Mouse (Mus musculus) CH12.LX (cell line): ENCODE results near the gene Agtpbp1. TPM values are rescaled to one million over a fixed set of nuclear protein-coding genes. Genes with fewer than 3 reads are reported as not detected.

Experiments
- DNase-seq: peaks from one replicate; pipeline ENCODE4 v3.0.0-alpha.2; 2013; ENCODE audit errors: extremely low read depth
- H3K27ac ChIP-seq: 2 replicates; pipeline ENCODE4 v1.5.1; 2012; ENCODE audit warnings: low read depth, mild to moderate bottlenecking, control low read depth, moderate library complexity; ENCODE audit not compliant: insufficient read depth
- H3K27me3 ChIP-seq: replicated peaks from 2 replicates; pipeline ENCODE3; 2012; ENCODE audit warnings: inconsistent platforms
- H3K36me3 ChIP-seq, 2 experiments: replicated peaks in 1 of 2; 2 replicates each; pipeline versions ENCODE3 to v1.6.1; 2012; ENCODE audit warnings: inconsistent platforms in 1 of 2, low read length in 1 of 2, mild to moderate bottlenecking in 1 of 2, mixed read lengths in 1 of 2, moderate library complexity in 1 of 2; ENCODE audit not compliant: control insufficient read depth in 1 of 2, insufficient read depth in 1 of 2
- H3K4me1 ChIP-seq, 2 experiments: 2 replicates each; pipeline ENCODE4 v1.6.1; 2012; ENCODE audit warnings: inconsistent platforms in 1 of 2, moderate library complexity in 1 of 2; ENCODE audit not compliant: insufficient read depth in 2 of 2, control insufficient read depth in 1 of 2
- H3K4me2 ChIP-seq: 2 replicates; pipeline ENCODE4 v1.6.1; 2012; ENCODE audit warnings: low read depth, mild to moderate bottlenecking, control low read depth; ENCODE audit not compliant: poor library complexity, insufficient read depth, severe bottlenecking
- H3K4me3 ChIP-seq, 3 experiments: fragments of 150-350 bp in 1 of 3; sonication (generic) in 1 of 3; replicated peaks in 1 of 3; 2 replicates each; pipeline versions ENCODE3 to v1.5.1; 2011 to 2012; ENCODE audit warnings: low read depth in 2 of 3, low read length in 2 of 3, mild to moderate bottlenecking in 2 of 3, moderate library complexity in 2 of 3, control low read depth in 1 of 3, improper control_type of control experiment in 1 of 3, inconsistent platforms in 1 of 3, mixed read lengths in 1 of 3; ENCODE audit not compliant: poor library complexity in 1 of 3
- H3K79me2 ChIP-seq: replicated peaks from 2 replicates; pipeline ENCODE4 v1.6.1; 2012; ENCODE audit warnings: mild to moderate bottlenecking, moderate library complexity; ENCODE audit not compliant: control insufficient read depth, poor library complexity, insufficient read depth, severe bottlenecking; ENCODE audit errors: extremely low read depth
- H3K9ac ChIP-seq: 2 replicates; pipeline ENCODE4 v1.6.1; 2012; ENCODE audit warnings: low read depth, mild to moderate bottlenecking, control low read depth, moderate library complexity; ENCODE audit not compliant: insufficient read depth
- H3K9me3 ChIP-seq: replicated peaks from 2 replicates; pipeline ENCODE3; 2012; ENCODE audit warnings: low read length, inconsistent platforms, mixed read lengths
- BHLHE40 ChIP-seq: IDR thresholded peaks from 2 replicates; pipeline ENCODE4 v1.6.1; 2011; ENCODE audit warnings: mild to moderate bottlenecking, low read depth, low read length, improper control_type of control experiment
- CHD1 ChIP-seq: IDR thresholded peaks from 2 replicates; pipeline ENCODE4 v1.6.1; 2012; ENCODE audit warnings: low read depth, low read length, improper control_type of control experiment, inconsistent platforms
- CHD2 ChIP-seq: IDR thresholded peaks from 2 replicates; pipeline ENCODE4 v1.6.1; 2011; ENCODE audit warnings: low read length, improper control_type of control experiment
- CTCF ChIP-seq, 2 experiments: IDR thresholded peaks in 1 of 2; conservative IDR thresholded peaks in 1 of 2; 2 replicates each; pipeline ENCODE4 v1.5.1; 2011 to 2012; ENCODE audit warnings: low read depth in 2 of 2, low read length in 2 of 2, improper control_type of control experiment in 1 of 2, inconsistent platforms in 1 of 2, mild to moderate bottlenecking in 1 of 2, moderate library complexity in 1 of 2
- E2F4 ChIP-seq: IDR thresholded peaks from 2 replicates; pipeline ENCODE4 v1.6.1; 2011; ENCODE audit warnings: low read depth, low read length, improper control_type of control experiment; ENCODE audit not compliant: insufficient replicate concordance
- ELF1 ChIP-seq: IDR thresholded peaks from 2 replicates; pipeline ENCODE4 v1.6.1; 2014; ENCODE audit warnings: low read depth, mild to moderate bottlenecking, inconsistent platforms, low read length, improper control_type of control experiment
- EP300 ChIP-seq: IDR thresholded peaks from 2 replicates; pipeline ENCODE4 v1.6.1; 2011; ENCODE audit warnings: low read length, improper control_type of control experiment
- ETS1 ChIP-seq: conservative IDR thresholded peaks from 2 replicates; pipeline ENCODE4 v1.6.1; 2012; ENCODE audit warnings: low read depth, mild to moderate bottlenecking, inconsistent platforms, low read length, improper control_type of control experiment, moderate library complexity
- GABPA ChIP-seq: IDR thresholded peaks from 2 replicates; pipeline ENCODE4 v1.6.1; 2012; ENCODE audit warnings: low read depth, low read length, improper control_type of control experiment, inconsistent platforms; ENCODE audit not compliant: insufficient replicate concordance
- HCFC1 ChIP-seq: IDR thresholded peaks from 2 replicates; pipeline ENCODE4 v1.6.1; 2012; ENCODE audit warnings: low read depth, mild to moderate bottlenecking, inconsistent platforms, low read length, improper control_type of control experiment
- IRF4 ChIP-seq: IDR thresholded peaks from 2 replicates; pipeline ENCODE4 v1.6.1; 2014; ENCODE audit warnings: low read depth, mild to moderate bottlenecking, inconsistent platforms, low read length, improper control_type of control experiment
- JUN ChIP-seq: IDR thresholded peaks from 2 replicates; pipeline ENCODE4 v1.6.1; 2011; ENCODE audit warnings: low read depth, mild to moderate bottlenecking, low read length, improper control_type of control experiment, moderate library complexity; ENCODE audit not compliant: insufficient read depth
- JUND ChIP-seq: conservative IDR thresholded peaks from 2 replicates; pipeline ENCODE4 v1.6.1; 2011; ENCODE audit warnings: low read depth, low read length, improper control_type of control experiment
- KAT2A ChIP-seq: IDR thresholded peaks from 2 replicates; pipeline ENCODE4 v1.6.1; 2012; ENCODE audit warnings: low read length, improper control_type of control experiment, inconsistent platforms; ENCODE audit not compliant: insufficient replicate concordance
- MAFK ChIP-seq: IDR thresholded peaks from 2 replicates; pipeline ENCODE4 v1.6.1; 2011; ENCODE audit warnings: low read length, improper control_type of control experiment; ENCODE audit not compliant: insufficient replicate concordance
- MAX ChIP-seq: IDR thresholded peaks from 2 replicates; pipeline ENCODE4 v1.6.1; 2011; ENCODE audit warnings: low read length, improper control_type of control experiment
- MAZ ChIP-seq: IDR thresholded peaks from 2 replicates; pipeline ENCODE4 v1.6.1; 2012; ENCODE audit warnings: low read depth, mild to moderate bottlenecking, inconsistent platforms, low read length, improper control_type of control experiment, moderate library complexity
- MEF2A ChIP-seq: IDR thresholded peaks from 2 replicates; pipeline ENCODE4 v1.6.1; 2014; ENCODE audit warnings: low read depth, mild to moderate bottlenecking, inconsistent platforms, low read length, improper control_type of control experiment, borderline replicate concordance
- MXI1 ChIP-seq: IDR thresholded peaks from 2 replicates; pipeline ENCODE4 v1.6.1; 2011; ENCODE audit warnings: mild to moderate bottlenecking, low read depth, low read length, improper control_type of control experiment
- MYC ChIP-seq: IDR thresholded peaks from 2 replicates; pipeline ENCODE4 v1.6.1; 2011; ENCODE audit warnings: low read depth, mild to moderate bottlenecking, improper control_type of control experiment, low read length
- NELFE ChIP-seq: IDR thresholded peaks from 2 replicates; pipeline ENCODE4 v1.6.1; 2011; ENCODE audit warnings: low read depth, low read length, improper control_type of control experiment
- NRF1 ChIP-seq: IDR thresholded peaks from 2 replicates; pipeline ENCODE4 v1.6.1; 2014; ENCODE audit warnings: low read depth, mild to moderate bottlenecking, inconsistent platforms, low read length, improper control_type of control experiment, moderate library complexity
- PAX5 ChIP-seq: IDR thresholded peaks from 2 replicates; pipeline ENCODE4 v1.6.1; 2012; ENCODE audit warnings: low read length, inconsistent platforms, mixed read lengths
- POLR2A ChIP-seq: IDR thresholded peaks from 2 replicates; pipeline ENCODE4 v1.6.1; 2011; ENCODE audit warnings: low read depth, mild to moderate bottlenecking, improper control_type of control experiment, low read length
- POLR2AphosphoS2 ChIP-seq: IDR thresholded peaks from 2 replicates; pipeline ENCODE4 v1.6.1; 2011; ENCODE audit warnings: low read depth, low read length, improper control_type of control experiment
- RAD21 ChIP-seq: IDR thresholded peaks from 2 replicates; pipeline ENCODE4 v1.6.1; 2011; ENCODE audit warnings: low read depth, mild to moderate bottlenecking, low read length, improper control_type of control experiment, moderate library complexity
- RCOR1 ChIP-seq: conservative IDR thresholded peaks from 2 replicates; pipeline ENCODE4 v1.6.1; 2012; ENCODE audit warnings: low read depth, mild to moderate bottlenecking, inconsistent platforms, low read length, improper control_type of control experiment
- SIN3A ChIP-seq: IDR thresholded peaks from 2 replicates; pipeline ENCODE4 v1.6.1; 2012; ENCODE audit warnings: low read length, improper control_type of control experiment, inconsistent platforms
- SMC3 ChIP-seq: IDR thresholded peaks from 2 replicates; pipeline ENCODE4 v1.6.1; 2011; ENCODE audit warnings: low read depth, low read length, improper control_type of control experiment
- TBP ChIP-seq: conservative IDR thresholded peaks from 2 replicates; pipeline ENCODE4 v1.6.1; 2011; ENCODE audit warnings: low read depth, low read length, improper control_type of control experiment
- TCF12 ChIP-seq: IDR thresholded peaks from 2 replicates; pipeline ENCODE4 v1.6.1; 2014; ENCODE audit warnings: low read depth, mild to moderate bottlenecking, inconsistent platforms, low read length, improper control_type of control experiment
- UBTF ChIP-seq: IDR thresholded peaks from 2 replicates; pipeline ENCODE4 v1.6.1; 2012; ENCODE audit warnings: low read depth, mild to moderate bottlenecking, inconsistent platforms, low read length, improper control_type of control experiment, moderate library complexity
- USF1 ChIP-seq: IDR thresholded peaks from 2 replicates; pipeline ENCODE4 v1.6.1; 2014; ENCODE audit warnings: low read depth, mild to moderate bottlenecking, inconsistent platforms, low read length, improper control_type of control experiment
- USF2 ChIP-seq: conservative IDR thresholded peaks from 2 replicates; pipeline ENCODE4 v1.6.1; 2011; ENCODE audit warnings: low read depth, low read length, improper control_type of control experiment
- ZC3H11A ChIP-seq: IDR thresholded peaks from 2 replicates; pipeline ENCODE4 v1.6.1; 2012; ENCODE audit warnings: low read depth, mild to moderate bottlenecking, inconsistent platforms, low read length, improper control_type of control experiment
- ZKSCAN1 ChIP-seq: IDR thresholded peaks from 2 replicates; pipeline ENCODE4 v1.6.1; 2012; ENCODE audit warnings: low read depth, inconsistent platforms, low read length, improper control_type of control experiment, borderline replicate concordance
- ZMIZ1 ChIP-seq: IDR thresholded peaks from 2 replicates; pipeline ENCODE4 v1.6.1; 2012; ENCODE audit warnings: low read depth, mild to moderate bottlenecking, inconsistent platforms, low read length, improper control_type of control experiment
- ZNF384 ChIP-seq: IDR thresholded peaks from 2 replicates; pipeline ENCODE4 v1.6.1; 2012; ENCODE audit warnings: low read depth, low read length, improper control_type of control experiment, inconsistent platforms
- dilution Hi-C: fragments of 300-500 bp; cut with MboI; formaldehyde crosslinking; loops from 2 replicates; pipeline ENCODE4 v1.14.3; 2020; ENCODE audit warnings: low sequenced_read_pairs; ENCODE audit not compliant: extremely low pct_unique_long_range_greater_than_20kb, extremely low pct_ligation_motif_present
- in situ Hi-C: fragments of 300-500 bp; cut with MboI; formaldehyde crosslinking; loops from 3 replicates; pipeline ENCODE4 v1.14.3; 2019; ENCODE audit warnings: low sequenced_read_pairs, low pct_ligation_motif_present, low pct_unique_long_range_greater_than_20kb, mixed read lengths
- polyA plus RNA-seq: library from polyadenylated mRNA; unstranded; fragments of >175 nt; gene quantifications from 2 replicates; pipeline ENCODE4 v1.2.1, GENCODE M21; 2012; ENCODE audit warnings: low read depth; ENCODE audit not compliant: insufficient read length
- total RNA-seq, 2 experiments: library from RNA; depleted of rRNA; stranded (reverse); fragments of 300-350 nt in 1 of 2; fragments of >200 nt in 1 of 2; gene quantifications; 2 replicates each; pipeline ENCODE4 v1.2.3; 2012 to 2014

Gene Agtpbp1
- total RNA-seq (2012; rRNA removed) (15.0 and 19.5 TPM in 2 replicates), total RNA-seq (2014; rRNA removed) (15.7 and 20.8 TPM in 2 replicates), polyA plus RNA-seq (19.4 and 21.5 TPM in 2 replicates)

GRCm38 (mm10) chr13:59584947-59585647 is at the start of gene Agtpbp1, which contains the start of gene Naa35:
Agtpbp1 (minus strand) TSS chr13:59585227.
Naa35 (plus strand) TSS chr13:59585259.
- Histone ChIP-seq H3K9me3 (no peaks in the 10 kb centered on the region), H3K9ac (peak within 1 kb of the TSS; percentile 59), H3K27ac (no peak within 1 kb of the TSS), H3K27me3 (no peaks in the 10 kb centered on the region), H3K36me3 (peaks cover 20 to 33% of the 10 kb centered on the region in 2 experiments), H3K4me1 (peaks cover 2 to 32% of the 10 kb centered on the region in 2 experiments), H3K79me2 (peaks cover 25% of the 10 kb centered on the region), H3K4me3 (peak within 1 kb of the TSS; percentile 73 to 94 (median 76)), H3K4me2 (peak within 1 kb of the TSS; percentile 78)
- dilution Hi-C loops (no loop called here), in situ Hi-C loops (no loop called here)
- peak; percentile 99 for DNase-seq
- TF ChIP-seq TCF12 (peak; percentile 69), RCOR1 (no peak), NRF1 (peak; percentile 84), ZNF384 (no peak), MAFK (no peak), KAT2A (peak; percentile 90; the same call in 1 of the 2 replicates), ETS1 (no peak; the same call in 1 of the 2 replicates), ZKSCAN1 (no peak), SMC3 (no peak), PAX5 (no peak), GABPA (no peak; the same call in 1 of the 2 replicates), MAZ (peak; percentile 90), MYC (no peak), JUN (no peak), USF2 (no peak), JUND (no peak), UBTF (peak; percentile 85; the same call in 1 of the 2 replicates), NELFE (peak; percentile 61), ZMIZ1 (no peak; the same call in 1 of the 2 replicates), E2F4 (no peak), SIN3A (peak; percentile 30), MXI1 (peak; percentile 73), CHD1 (no peak), IRF4 (peak; percentile 61), HCFC1 (peak; percentile 95), RAD21 (no peak), BHLHE40 (no peak), POLR2AphosphoS2 (peak; percentile 68; the same call in 1 of the 2 replicates), POLR2A (peak; percentile 82), ELF1 (peak; percentile 96), MAX (peak; percentile 29; the same call in 1 of the 2 replicates), MEF2A (peak; percentile 65; the same call in 1 of the 2 replicates), ZC3H11A (no peak), CTCF (conservative IDR thresholded peaks at IDR 0.05 in 1 of 2, IDR thresholded peaks at IDR 0.05 in 1 of 2; ENCODE audit: low read depth in 2 of 2, low read length in 2 of 2) (no peak), CHD2 (peak; percentile 100), EP300 (no peak), USF1 (no peak), TBP (peak; percentile 81)
